Mouse (Mus musculus): ENCODE measurements at regions not wholly inside any gene's neighbourhood (a gene's known extent, or its start where the extent isn't known, plus 50 kb on each side); places are given as distances from the start of the nearest gene placed in this dataset.
A peak's percentile ranks its signal among the peaks of the same experiment; 100 is the strongest.

DNA sequence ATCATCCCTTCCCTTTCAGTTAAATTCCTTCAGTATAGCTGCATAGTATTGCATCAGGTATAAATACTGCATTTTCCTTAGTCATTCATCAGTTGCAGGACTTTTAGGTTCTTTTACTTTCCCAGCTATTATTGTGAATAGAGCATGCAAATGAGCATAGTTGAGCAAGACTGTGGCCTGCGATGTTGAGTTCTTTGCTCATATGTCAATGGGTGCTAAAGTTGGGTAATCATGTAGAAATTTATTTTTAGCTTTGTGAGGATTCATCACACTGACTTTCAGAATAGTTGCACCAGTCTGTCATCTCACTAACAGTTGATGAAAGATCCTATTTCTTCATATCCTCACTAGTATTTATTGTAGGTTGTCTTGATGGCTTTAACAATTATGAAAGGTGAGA is 380.3 kb upstream of the Arrdc3 start:
- no peak for DNase-seq (ENCODE audit: low spot score)

DNA sequence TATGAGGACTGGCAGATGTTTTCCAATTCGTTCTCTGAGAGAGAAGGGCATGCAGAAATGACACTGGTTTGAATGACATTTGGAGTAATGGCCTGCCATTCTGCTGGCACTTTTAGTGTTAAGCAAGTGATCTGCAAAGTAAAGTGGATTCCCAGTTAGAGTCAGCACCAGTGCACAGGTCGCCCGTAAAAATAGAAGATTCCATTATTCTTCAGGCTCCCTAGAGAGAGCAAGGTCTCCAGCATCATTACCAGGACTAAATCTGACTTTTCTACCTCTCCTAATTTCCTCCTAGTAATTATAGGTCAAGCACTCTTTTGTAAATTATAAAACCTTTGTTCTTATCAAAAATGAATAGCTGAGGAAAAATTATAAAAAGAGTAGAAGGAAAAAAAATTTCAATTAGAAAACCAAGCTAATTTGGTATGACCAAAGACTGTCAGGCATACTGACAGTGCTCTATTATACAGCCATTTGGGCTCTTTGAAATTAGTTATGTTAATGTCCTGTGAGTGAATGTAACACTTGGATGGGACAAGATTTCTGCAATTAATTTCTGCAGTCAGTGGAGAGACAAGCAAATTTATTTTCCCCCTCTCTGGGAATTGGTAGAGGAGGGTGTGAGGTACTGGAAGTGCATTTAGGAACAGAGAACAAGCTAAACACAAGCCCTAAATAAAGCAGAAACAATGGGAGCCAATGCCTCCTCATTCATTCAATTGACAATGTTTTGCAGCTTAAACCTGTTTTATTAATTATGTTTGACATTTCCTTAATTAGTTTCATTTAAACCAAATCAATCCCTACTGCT is 368.8 kb upstream of the Arrdc3 start:
- no peak for DNase-seq (ENCODE audit: low spot score)

DNA sequence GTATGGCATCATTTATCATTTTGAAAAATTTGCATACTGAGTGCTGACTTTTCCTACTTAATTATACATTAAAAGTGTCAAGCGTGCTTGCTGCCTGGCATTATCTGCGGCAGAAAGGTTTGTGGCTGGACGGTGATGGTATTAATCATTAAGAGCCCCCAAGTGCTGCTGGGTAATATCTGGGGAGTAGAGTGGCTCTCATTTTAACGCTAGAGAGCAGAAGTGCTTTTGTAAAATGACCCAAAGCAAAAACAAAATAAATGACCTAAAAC is 368.3 kb upstream of the Arrdc3 start:
- DNase-seq (ENCODE audit: low spot score): no peak

DNA sequence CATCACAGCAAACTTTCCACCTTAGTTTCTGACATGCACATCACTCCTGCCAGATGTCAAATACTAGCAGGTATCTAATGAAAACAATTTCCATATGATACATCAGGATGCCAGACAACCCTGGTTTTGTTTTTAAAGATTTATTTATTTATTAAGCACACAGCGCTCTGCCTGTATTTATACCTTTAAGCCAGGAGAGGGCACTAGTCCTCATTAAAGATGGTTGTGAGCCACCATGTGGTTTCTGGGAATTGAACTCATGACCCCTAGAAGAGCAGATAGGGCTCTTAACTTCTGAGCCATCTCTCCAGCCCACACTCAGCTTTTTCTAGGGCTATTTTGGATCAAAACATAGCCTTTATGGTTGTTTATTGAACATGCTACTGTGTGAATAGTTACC is 364.3 kb upstream of the Arrdc3 start:
- DNase-seq (ENCODE audit: low spot score): no peak

DNA sequence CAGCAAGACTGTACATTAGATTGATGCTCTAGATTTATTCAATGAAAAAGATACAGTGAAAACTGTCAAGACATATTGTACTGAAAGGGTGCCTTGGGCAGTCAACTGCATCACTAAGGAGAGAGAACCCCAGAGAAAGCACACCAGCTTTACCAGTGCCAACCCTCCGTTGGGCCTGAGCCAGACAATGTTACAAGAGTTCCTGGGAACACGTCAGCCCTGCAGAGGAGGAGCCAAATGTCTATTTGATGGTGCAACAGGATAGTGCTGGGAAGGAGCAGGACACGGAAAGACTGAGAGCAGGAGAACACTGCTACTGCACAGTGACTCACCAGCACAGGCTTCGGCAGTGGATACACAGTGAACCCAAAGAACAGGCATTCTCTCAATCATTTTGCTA is 363.4 kb upstream of the Arrdc3 start:
- no peak for DNase-seq (ENCODE audit: low spot score)

DNA sequence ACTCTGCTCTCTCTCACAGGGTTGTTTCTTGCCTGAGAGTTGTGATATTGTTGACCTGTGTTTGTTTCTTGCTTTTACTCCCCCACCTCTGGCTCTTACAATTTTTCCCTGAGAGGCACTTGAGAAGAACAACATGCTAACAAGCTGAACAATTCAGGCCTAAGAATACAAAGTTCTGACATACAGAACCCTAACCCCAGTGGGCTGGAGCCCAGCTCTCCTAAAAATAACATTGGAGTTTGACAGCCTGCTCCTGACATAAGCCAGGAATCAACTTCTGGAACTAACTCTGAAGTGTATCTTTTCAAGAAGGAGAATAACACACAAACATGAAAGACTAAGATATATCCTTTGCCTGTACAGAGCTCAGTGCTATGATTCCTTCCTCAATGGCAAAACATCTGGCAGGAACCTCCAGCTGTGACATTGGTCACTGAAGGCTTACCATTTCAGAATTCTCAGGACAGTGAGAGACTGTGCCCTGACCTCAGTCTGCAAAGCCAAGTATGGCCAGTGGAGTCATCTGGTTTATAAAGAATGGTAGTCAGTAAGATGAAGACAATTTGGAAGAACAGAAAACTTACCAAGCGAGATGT is 347.3 kb upstream of the Arrdc3 start:
- no peak for DNase-seq (ENCODE audit: low spot score)

DNA sequence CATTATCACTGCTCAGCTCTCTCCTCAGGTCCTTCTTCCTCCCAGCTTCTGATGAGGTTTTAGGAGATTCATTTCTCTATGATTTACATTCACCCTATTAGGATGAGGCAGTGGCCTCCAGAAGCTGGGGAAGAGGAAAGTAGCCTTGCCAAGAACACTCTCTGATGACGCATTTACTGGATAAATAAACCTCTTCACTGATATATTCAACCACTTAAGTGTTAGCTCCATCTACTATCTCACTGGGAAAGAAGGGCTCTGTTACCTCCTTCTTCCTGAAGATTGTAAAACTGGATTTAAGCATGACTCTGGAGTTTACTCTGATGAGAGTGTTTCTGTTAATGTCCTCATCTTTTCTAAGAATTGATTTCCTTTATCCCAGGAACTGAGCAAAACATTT is 338.2 kb upstream of the Arrdc3 start:
- DNase-seq (ENCODE audit: low spot score): no peak

DNA sequence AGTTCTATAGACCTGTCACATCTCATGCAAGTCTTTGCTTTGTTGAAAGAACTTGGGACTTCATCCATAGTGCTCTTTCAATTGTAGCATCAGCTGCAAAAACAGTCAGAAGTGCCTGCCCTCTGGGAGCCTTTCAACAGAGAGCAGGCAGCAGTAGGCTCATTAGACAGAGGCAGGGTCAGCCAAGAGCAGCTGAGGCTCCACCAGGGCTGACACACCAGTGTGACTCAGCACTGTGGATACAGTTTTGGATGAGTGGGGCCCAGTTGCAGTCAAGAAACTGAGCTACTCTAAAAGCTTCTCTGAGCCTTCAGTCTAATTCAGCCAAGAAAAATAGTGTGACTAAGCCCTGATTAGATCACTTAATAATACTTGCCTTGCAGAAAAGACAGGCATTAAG is 326.0 kb upstream of the Arrdc3 start:
- peak; percentile 43 for DNase-seq (ENCODE audit: low spot score)
